Mouse (Mus musculus) kidney, embryonic 15.5 days (tissue): Measurements from ENCODE around the gene Fry. TPM values are rescaled to one million over a fixed set of nuclear protein-coding genes. Genes with fewer than 3 reads are reported as not detected.

Source experiments
- ATAC-seq: fragments of 200-750 bp; cut with Nextera tagmentation; replicated peaks from 2 replicates; pipeline ENCODE4 v1.8.0; 2017; ENCODE audit warnings: moderate TSS enrichment; ENCODE audit not compliant: low FRiP score
- H3K27ac ChIP-seq: fragments of 300-500 bp; sonication (generic); 2 replicates; pipeline ENCODE4 v1.5.1; 2015; ENCODE audit warnings: mild to moderate bottlenecking, inconsistent platforms
- H3K27me3 ChIP-seq: fragments of 300-500 bp; sonication (generic); 2 replicates; pipeline ENCODE4 v1.6.1; 2015; ENCODE audit warnings: inconsistent platforms
- H3K36me3 ChIP-seq: fragments of 300-500 bp; sonication (generic); 2 replicates; pipeline ENCODE4 v1.6.1; 2015; ENCODE audit warnings: inconsistent platforms
- H3K4me1 ChIP-seq: fragments of 300-500 bp; sonication (generic); 2 replicates; pipeline ENCODE4 v1.6.1; 2015; ENCODE audit warnings: inconsistent platforms
- H3K4me2 ChIP-seq: fragments of 300-500 bp; sonication (generic); 2 replicates; pipeline ENCODE4 v1.6.1; 2015; ENCODE audit warnings: moderate library complexity, mild to moderate bottlenecking, inconsistent platforms
- H3K4me3 ChIP-seq: fragments of 300-500 bp; sonication (generic); replicated peaks from 2 replicates; pipeline ENCODE4 v1.5.1; 2015; ENCODE audit warnings: mild to moderate bottlenecking, inconsistent platforms
- H3K9ac ChIP-seq: fragments of 300-500 bp; sonication (generic); 2 replicates; pipeline ENCODE4 v1.6.1; 2015; ENCODE audit warnings: mild to moderate bottlenecking, inconsistent platforms
- H3K9me3 ChIP-seq: fragments of 300-500 bp; sonication (generic); replicated peaks from 2 replicates; pipeline ENCODE4 v1.6.1; 2016; ENCODE audit warnings: inconsistent platforms
- WGBS: fragments of 180-500 bp; shearing (Covaris S2); methylation state at CpG from one replicate; pipeline ENCODE4 v1.1.7; 2015; ENCODE audit warnings: mixed read lengths; 5-methylcytosine and 5-hydroxymethylcytosine counted together
- polyA plus RNA-seq: library from polyadenylated mRNA; unstranded; fragments of >200 nt; fragmentation: Nextera tagmentation; extraction: Ambion mirVana; gene quantifications from 2 replicates; pipeline ENCODE4 v1.2.1, GENCODE M21; 2015

Gene Fry
- polyA plus RNA-seq, 1 experiment from 2014 or later, result 8.3 TPM

GRCm38 (mm10) chr5:150331821-150332220, 213.4 kb downstream of the Fry start:
- no peaks in the 10 kb centered on the region for H3K4me1 ChIP-seq
- WGBS, result 76% methylated on average over 2 of the region's 2 CpGs
- no peak overlapping the region for H3K27ac ChIP-seq
- H3K36me3 ChIP-seq, result no peaks in the 10 kb centered on the region
- H3K4me2 ChIP-seq, result no peak overlapping the region
- H3K27me3 ChIP-seq, result no peaks in the 10 kb centered on the region
- ATAC-seq, result no peak
- H3K9ac ChIP-seq, result no peak overlapping the region
- H3K9me3 ChIP-seq, result no peaks in the 10 kb centered on the region
- no peak overlapping the region for H3K4me3 ChIP-seq

- WGBS, result 62% methylated on average over 5 of the region's 5 CpGs
Measured at GRCm38 (mm10) chr5:150332810-150333209, 214.4 kb downstream of the Fry start.

GRCm38 (mm10) chr5:150333328-150333731, 214.9 kb downstream of the Fry start:
- Histone ChIP-seq H3K36me3 (no peaks in the 10 kb centered on the region), H3K4me2 (no peak overlapping the region), H3K9me3 (no peaks in the 10 kb centered on the region), H3K27me3 (no peaks in the 10 kb centered on the region), H3K27ac (no peak overlapping the region), H3K9ac (no peak overlapping the region), H3K4me1 (no peaks in the 10 kb centered on the region), H3K4me3 (no peak overlapping the region)
- WGBS, result 73% methylated on average over 10 of the region's 10 CpGs
- no peak for ATAC-seq

More at GRCm38 (mm10) chr5:150332810-150333209, 214.4 kb downstream of the Fry start:
- H3K4me2 ChIP-seq, result no peak overlapping the region
- no peak overlapping the region for H3K9ac ChIP-seq
- no peak overlapping the region for H3K27ac ChIP-seq
- H3K9me3 ChIP-seq, result no peaks in the 10 kb centered on the region
- H3K4me1 ChIP-seq, result no peaks in the 10 kb centered on the region
- no peak for ATAC-seq
- H3K36me3 ChIP-seq, result no peaks in the 10 kb centered on the region
- no peak overlapping the region for H3K4me3 ChIP-seq
- H3K27me3 ChIP-seq, result no peaks in the 10 kb centered on the region

- Histone ChIP-seq H3K36me3 (no peaks in the 10 kb centered on the region), H3K27me3 (no peaks in the 10 kb centered on the region), H3K27ac (no peak overlapping the region), H3K9ac (no peak overlapping the region), H3K9me3 (0 out of 2 replicates have a peak, but pooled peaks cover 5% of the 10 kb centered on the region), H3K4me3 (no peak overlapping the region), H3K4me2 (no peak overlapping the region), H3K4me1 (no peaks in the 10 kb centered on the region)
- WGBS, result 48% methylated on average over 10 of the region's 10 CpGs
- ATAC-seq, result no peak
Measured at GRCm38 (mm10) chr5:150336451-150336850, 218.0 kb downstream of the Fry start.

GRCm38 (mm10) chr5:150337696-150338095, 219.3 kb downstream of the Fry start:
- no peaks in the 10 kb centered on the region for H3K4me1 ChIP-seq

GRCm38 (mm10) chr5:150340944-150341343, 222.5 kb downstream of the Fry start:
- H3K4me3 ChIP-seq, result no peak overlapping the region
- H3K9me3 ChIP-seq, result 0 out of 2 replicates have a peak, but pooled peaks cover 5% of the 10 kb centered on the region
- no peak overlapping the region for H3K27ac ChIP-seq
- no peaks in the 10 kb centered on the region for H3K4me1 ChIP-seq
- no peak for ATAC-seq
- 53% methylated on average over 5 of the region's 5 CpGs for WGBS
- H3K27me3 ChIP-seq, result no peaks in the 10 kb centered on the region
- no peak overlapping the region for H3K9ac ChIP-seq
- no peaks in the 10 kb centered on the region for H3K36me3 ChIP-seq
- H3K4me2 ChIP-seq, result no peak overlapping the region

More at GRCm38 (mm10) chr5:150337696-150338095, 219.3 kb downstream of the Fry start:
- Histone ChIP-seq H3K4me3 (no peak overlapping the region), H3K9ac (no peak overlapping the region), H3K27ac (no peak overlapping the region), H3K36me3 (no peaks in the 10 kb centered on the region), H3K4me2 (no peak overlapping the region), H3K9me3 (0 out of 2 replicates have a peak, but pooled peaks cover 5% of the 10 kb centered on the region), H3K27me3 (no peaks in the 10 kb centered on the region)
- 87% methylated on average over 7 of the region's 7 CpGs for WGBS
- no peak for ATAC-seq

- no peak for ATAC-seq
- Histone ChIP-seq H3K36me3 (no peaks in the 10 kb centered on the region; the same call in 1 of the 2 replicates), H3K4me3 (no peak overlapping the region), H3K9me3 (0 out of 2 replicates have a peak, but pooled peaks cover 5% of the 10 kb centered on the region), H3K9ac (no peak overlapping the region), H3K4me1 (no peaks in the 10 kb centered on the region), H3K27ac (no peak overlapping the region), H3K4me2 (no peak overlapping the region), H3K27me3 (no peaks in the 10 kb centered on the region)
- WGBS, result 85% methylated on average over 3 of the region's 3 CpGs
Measured at GRCm38 (mm10) chr5:150342139-150342538, 223.7 kb downstream of the Fry start.

- no peak overlapping the region for H3K27ac ChIP-seq
- 94% methylated on average over 7 of the region's 7 CpGs for WGBS
- peaks cover 7% of the 10 kb centered on the region for H3K36me3 ChIP-seq
- no peak for ATAC-seq
- H3K27me3 ChIP-seq, result no peaks in the 10 kb centered on the region
- H3K4me3 ChIP-seq, result no peak overlapping the region
- H3K9ac ChIP-seq, result no peak overlapping the region
- H3K4me1 ChIP-seq, result no peaks in the 10 kb centered on the region
- 0 out of 2 replicates have a peak, but pooled peaks cover 2% of the 10 kb centered on the region for H3K9me3 ChIP-seq
- no peak overlapping the region for H3K4me2 ChIP-seq
Measured at GRCm38 (mm10) chr5:150345946-150346345, 227.5 kb downstream of the Fry start.

- ATAC-seq, result no peak
- H3K4me3 ChIP-seq, result no peak overlapping the region
- no peaks in the 10 kb centered on the region for H3K27me3 ChIP-seq
- no peaks in the 10 kb centered on the region for H3K4me1 ChIP-seq
- WGBS, result 83% methylated on average over 4 of the region's 4 CpGs
- H3K9ac ChIP-seq, result no peak overlapping the region
- H3K27ac ChIP-seq, result no peak overlapping the region
- H3K4me2 ChIP-seq, result no peak overlapping the region
- 0 out of 2 replicates have a peak, but pooled peaks cover 2% of the 10 kb centered on the region for H3K9me3 ChIP-seq
- H3K36me3 ChIP-seq, result peaks cover 7% of the 10 kb centered on the region
Measured at GRCm38 (mm10) chr5:150346378-150346777, 227.9 kb downstream of the Fry start.

GRCm38 (mm10) chr5:150347845-150348244, 229.4 kb downstream of the Fry start:
- no peak overlapping the region for H3K9ac ChIP-seq
- 93% methylated on average over 2 of the region's 2 CpGs for WGBS
- no peak for ATAC-seq
- no peak overlapping the region for H3K27ac ChIP-seq
- 0 out of 2 replicates have a peak, but pooled peaks cover 2% of the 10 kb centered on the region for H3K9me3 ChIP-seq
- H3K4me3 ChIP-seq, result no peak overlapping the region
- no peak overlapping the region for H3K4me2 ChIP-seq
- H3K36me3 ChIP-seq, result peaks cover 7% of the 10 kb centered on the region
- no peaks in the 10 kb centered on the region for H3K4me1 ChIP-seq
- H3K27me3 ChIP-seq, result no peaks in the 10 kb centered on the region

GRCm38 (mm10) chr5:150348302-150348701, 229.9 kb downstream of the Fry start:
- Histone ChIP-seq H3K4me3 (no peak overlapping the region), H3K4me1 (no peaks in the 10 kb centered on the region), H3K9me3 (0 out of 2 replicates have a peak, but pooled peaks cover 2% of the 10 kb centered on the region), H3K9ac (no peak overlapping the region), H3K27me3 (no peaks in the 10 kb centered on the region), H3K36me3 (peaks cover 7% of the 10 kb centered on the region), H3K4me2 (no peak overlapping the region), H3K27ac (no peak overlapping the region)
- 100% methylated on average over 1 of the region's 1 CpGs for WGBS
- no peak for ATAC-seq

GRCm38 (mm10) chr5:150351191-150351590, 232.7 kb downstream of the Fry start:
- no peak for ATAC-seq
- 84% methylated on average over 2 of the region's 2 CpGs for WGBS
- H3K36me3 ChIP-seq, result peaks cover 7% of the 10 kb centered on the region
- no peak overlapping the region for H3K4me3 ChIP-seq
- no peaks in the 10 kb centered on the region for H3K4me1 ChIP-seq
- no peak overlapping the region for H3K27ac ChIP-seq
- H3K9me3 ChIP-seq, result 0 out of 2 replicates have a peak, but pooled peaks cover 2% of the 10 kb centered on the region
- H3K4me2 ChIP-seq, result no peak overlapping the region
- H3K27me3 ChIP-seq, result no peaks in the 10 kb centered on the region
- no peak overlapping the region for H3K9ac ChIP-seq

GRCm38 (mm10) chr5:150358671-150359070, 240.2 kb downstream of the Fry start:
- Histone ChIP-seq H3K4me3 (no peak overlapping the region), H3K27ac (no peak overlapping the region), H3K9ac (no peak overlapping the region), H3K9me3 (no peaks in the 10 kb centered on the region), H3K36me3 (peaks cover 3% of the 10 kb centered on the region; the same call in 1 of the 2 replicates), H3K27me3 (no peaks in the 10 kb centered on the region), H3K4me1 (no peaks in the 10 kb centered on the region), H3K4me2 (no peak overlapping the region)
- ATAC-seq, result no peak
- 82% methylated on average over 14 of the region's 14 CpGs for WGBS
